Mouse (Mus musculus) cerebellum, adult 2 months (tissue): Measurements from ENCODE around the gene Apaf1.

ENCODE experiments used
- CTCF ChIP-seq: fragments of 200-500 bp; IDR thresholded peaks from 2 replicates; pipeline ENCODE4 v1.5.1; 2011; ENCODE audit warnings: low read depth, mild to moderate bottlenecking, control low read depth, low read length, moderate library complexity, borderline replicate concordance; ENCODE audit not compliant: insufficient read depth
- POLR2A ChIP-seq: fragments of 200-500 bp; IDR thresholded peaks from 2 replicates; pipeline ENCODE4 v1.6.1; 2011; ENCODE audit warnings: low read length, control low read depth, borderline replicate concordance; ENCODE audit not compliant: insufficient read depth

DNA sequence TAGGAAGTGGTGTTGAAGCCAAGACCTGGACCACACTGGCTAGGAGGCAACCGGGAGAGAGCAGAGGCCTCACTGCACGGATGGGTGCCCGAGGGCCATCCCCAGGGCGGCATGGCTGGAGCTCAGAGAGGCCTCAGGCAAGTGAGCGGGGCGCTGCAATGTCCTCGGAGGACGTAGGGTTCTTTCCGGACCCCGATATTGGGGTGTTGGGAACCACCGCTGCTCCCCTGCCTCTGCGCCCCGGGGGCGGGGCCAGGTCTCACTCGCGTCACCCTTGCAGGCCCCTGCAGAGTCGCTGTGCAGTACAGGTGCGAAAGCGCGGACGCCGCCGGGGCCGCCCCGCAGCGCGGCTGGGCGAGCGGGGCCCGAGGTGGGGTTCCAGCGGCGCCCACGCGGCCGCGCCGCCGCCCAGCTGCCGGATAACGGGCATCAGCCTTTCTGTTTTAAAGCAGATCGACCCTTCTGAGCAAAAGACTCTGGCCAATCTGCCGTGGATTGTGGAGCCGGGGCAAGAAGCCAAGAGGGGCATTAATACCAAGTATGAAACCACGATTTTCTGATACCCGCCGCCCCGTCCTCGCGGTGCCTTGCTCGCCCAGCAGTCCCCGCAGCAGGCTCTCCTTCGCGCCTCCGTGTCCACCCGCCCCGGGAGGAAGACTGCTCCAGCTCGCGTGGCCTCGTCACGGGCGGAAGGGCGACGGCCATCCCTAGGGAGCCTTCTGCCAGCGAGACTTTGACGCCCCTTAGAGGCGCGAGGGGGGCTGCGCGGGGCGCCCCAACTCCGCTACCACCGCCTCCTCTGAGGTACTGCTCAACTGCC, 113.0 kb downstream of the Apaf1 start:
- TF ChIP-seq CTCF (no peak), POLR2A (no peak)
